Mouse (Mus musculus): ENCODE results near the gene 4930412O13Rik.

- TF ChIP-seq CTCF (IDR thresholded peaks at IDR 0.05; ENCODE audit: borderline replicate concordance, insufficient read depth, low read depth, low read length), result no peak
- no peak for TF ChIP-seq POLR2A (IDR thresholded peaks at IDR 0.05; ENCODE audit: borderline replicate concordance, insufficient read depth, low read length)
Observed at GRCm38 (mm10) chr2:9882371-9882925, 1.4 kb downstream of the 4930412O13Rik start.

Measured in cerebellum, adult 2 months (tissue).